Mouse (Mus musculus) bone marrow, adult 2 months (tissue): ENCODE data around the gene Smarce1.

ENCODE experiments used
- CTCF ChIP-seq: fragments of 200-500 bp; IDR thresholded peaks from 2 replicates; pipeline ENCODE4 v1.5.1; 2011; ENCODE audit warnings: low read length, control low read depth; ENCODE audit not compliant: control insufficient read depth, insufficient read depth
- POLR2A ChIP-seq: fragments of 200-500 bp; IDR thresholded peaks from 2 replicates; pipeline ENCODE4 v1.6.1; 2011; ENCODE audit warnings: low read depth, mild to moderate bottlenecking, control low read depth, low read length, borderline replicate concordance; ENCODE audit not compliant: control insufficient read depth

- TF ChIP-seq POLR2A (no peak), CTCF (no peak)
Measured at GRCm38 (mm10) chr11:99216181-99216580, 14.6 kb downstream of the Smarce1 start.
